Mouse (Mus musculus): ENCODE measurements around the gene Zeb2.

GRCm38 (mm10) chr2:45136783-45137182, 19.6 kb upstream of the Zeb2 start:
- TF ChIP-seq CTCF (IDR thresholded peaks at IDR 0.05; ENCODE audit: borderline replicate concordance, control insufficient read depth, extremely low read depth, insufficient read depth, low read length, poor library complexity): no peak
- TF ChIP-seq POLR2A (IDR thresholded peaks at IDR 0.05; ENCODE audit: control insufficient read depth, extremely low read depth, insufficient read depth, low read length, poor library complexity): no peak

All from thymus, adult 2 months (tissue).